ENCODE assay signal across 29 mouse cellular contexts in the genomic region with DNA sequence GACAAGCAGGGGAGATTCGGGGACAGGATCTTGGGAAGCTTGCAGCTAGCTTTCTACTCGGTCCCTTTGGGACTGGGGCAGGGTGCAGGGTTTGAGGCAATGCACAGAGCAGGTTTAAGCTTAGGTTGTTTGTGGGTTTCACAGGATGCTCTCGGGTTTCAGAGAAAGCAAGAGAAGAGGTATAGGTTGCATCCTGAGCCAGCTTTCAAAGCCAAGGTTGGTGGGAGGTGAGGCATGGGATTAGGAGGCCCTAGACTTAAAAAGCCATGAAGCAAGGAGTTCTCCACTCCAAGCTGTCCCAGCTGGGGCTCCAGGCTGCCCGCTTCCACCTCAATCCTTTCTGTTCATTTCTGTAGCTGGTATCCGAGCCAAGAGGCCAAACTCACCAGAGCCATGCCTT. TPM values are rescaled to one million over a fixed set of nuclear protein-coding genes. Genes with fewer than 3 reads are reported as not detected.
"Had no signal": no experiment of that assay in that cellular context is flagged by ENCODE, and none has a peak within 500 bp of the region (broad histone marks: within the 10 kb centered on the region; RNA-seq: fewer than 3 reads in every experiment).

TSS of gene Aox2 (plus strand) at position 301 of the 400 bp plus-strand sequence.

- H3K9me3 ChIP-seq: heart, embryonic 10.5 days; heart, embryonic 13.5 days; heart, embryonic 15.5 days; hindbrain, embryonic 12.5 days; kidney, embryonic 15.5 days; limb, embryonic 12.5 days; limb, embryonic 15.5 days; liver, embryonic 12.5 days had no signal

- DNase-seq: gastrocnemius, adult 2 months; gastrocnemius, postnatal 10 days; gastrocnemius, postnatal 25 days; heart, adult 18-20 months; heart, postnatal 14 days; heart, postnatal 36 days; kidney, adult 11 months; kidney, adult 2 months; kidney, adult 9 months; kidney, postnatal 14 days; kidney, postnatal 36 days; layer of hippocampus, adult 9-11 months; layer of hippocampus, postnatal 36 days; left cerebral cortex, postnatal 4 days had no signal

- ATAC-seq: hindbrain, postnatal 0 days; intestine, embryonic 16.5 days; liver, embryonic 12.5 days had no signal

- H3K9ac ChIP-seq: heart, embryonic 13.5 days; heart, embryonic 15.5 days; hindbrain, embryonic 12.5 days; hindbrain, embryonic 14.5 days; kidney, embryonic 15.5 days; limb, embryonic 12.5 days; limb, embryonic 15.5 days; liver, embryonic 12.5 days; liver, embryonic 14.5 days had no signal

- H3K4me2 ChIP-seq: heart, embryonic 13.5 days; heart, embryonic 15.5 days; hindbrain, embryonic 12.5 days; hindbrain, embryonic 14.5 days; kidney, embryonic 15.5 days; limb, embryonic 12.5 days; limb, embryonic 15.5 days; liver, embryonic 12.5 days had no signal

- H3K27me3 ChIP-seq: heart, embryonic 13.5 days; heart, embryonic 15.5 days; hindbrain, embryonic 12.5 days; kidney, embryonic 15.5 days; limb, embryonic 12.5 days; limb, embryonic 15.5 days; liver, embryonic 12.5 days had no signal

- H3K4me3 ChIP-seq: gastrocnemius, adult 2 months; heart, embryonic 10.5 days; heart, embryonic 13.5 days; heart, embryonic 15.5 days; hindbrain, embryonic 12.5 days; kidney, embryonic 15.5 days; limb, embryonic 12.5 days; limb, embryonic 15.5 days; liver, embryonic 12.5 days had no signal

- H3K36me3 ChIP-seq: heart, embryonic 10.5 days; heart, embryonic 13.5 days; heart, embryonic 15.5 days; hindbrain, embryonic 12.5 days; kidney, embryonic 15.5 days; limb, embryonic 12.5 days; limb, embryonic 15.5 days; liver, embryonic 12.5 days had no signal

- H3K27ac ChIP-seq: gastrocnemius, adult 2 months; heart, embryonic 10.5 days; heart, embryonic 13.5 days; heart, embryonic 15.5 days; hindbrain, embryonic 12.5 days; hindbrain, embryonic 14.5 days; hindbrain, postnatal 0 days; kidney, embryonic 15.5 days; kidney, postnatal 0 days; limb, embryonic 12.5 days; limb, embryonic 15.5 days; liver, embryonic 12.5 days; liver, embryonic 14.5 days had no signal

- H3K4me1 ChIP-seq: heart, embryonic 15.5 days; hindbrain, embryonic 12.5 days; liver, embryonic 12.5 days had no signal

RNA-seq across cellular contexts. Expression of gene Aox2, which starts in this region (rescaled TPM):
- polyA plus RNA-seq: heart, embryonic 13.5 days; heart, embryonic 15.5 days; heart, postnatal 0 days; liver, adult 2 months; liver, embryonic 12.5 days had no signal
